Mouse (Mus musculus): ENCODE data around the gene Trim69. TPM values are rescaled to one million over a fixed set of nuclear protein-coding genes. Genes with fewer than 3 reads are reported as not detected.

Trim69 gene
- polyA plus RNA-seq, 1 experiment from 2014 or later = not detected

GRCm38 (mm10) chr2:122149316-122149715 lies 11.2 kb upstream of the Trim69 start:
- WGBS = 95% methylated on average over 6 of the region's 6 CpGs
- ATAC-seq (ENCODE audit: insufficient read depth, low FRiP score, low TSS enrichment) (no peak), DNase-seq (ENCODE audit: low spot score) (no peak)
- no peak overlapping the region for H3K9ac ChIP-seq (ENCODE audit: low read length)
- H3K36me3 ChIP-seq (ENCODE audit: control insufficient read depth, insufficient read depth, low read length) = no peaks in the 10 kb centered on the region
- no peaks in the 10 kb centered on the region for H3K9me3 ChIP-seq (ENCODE audit: control insufficient read depth, low read length)
- H3K27me3 ChIP-seq (ENCODE audit: control insufficient read depth, insufficient read depth, low read length) = no peaks in the 10 kb centered on the region
- H3K4me2 ChIP-seq (ENCODE audit: low read depth) = no peak overlapping the region
- H3K4me1 ChIP-seq (ENCODE audit: control insufficient read depth, insufficient read depth, low read length) = no peaks in the 10 kb centered on the region
- no peak overlapping the region for H3K4me3 ChIP-seq (ENCODE audit: low read depth, low read length)
- no peak overlapping the region for H3K27ac ChIP-seq (ENCODE audit: low read depth, low read length)

- H3K4me1 ChIP-seq (ENCODE audit: control insufficient read depth, insufficient read depth, low read length) = no peaks in the 10 kb centered on the region
- DNase-seq (ENCODE audit: low spot score) (no peak), ATAC-seq (ENCODE audit: insufficient read depth, low FRiP score, low TSS enrichment) (no peak)
- H3K9me3 ChIP-seq (ENCODE audit: control insufficient read depth, low read length) = no peaks in the 10 kb centered on the region
- no peak overlapping the region for H3K4me2 ChIP-seq (ENCODE audit: low read depth)
- H3K27ac ChIP-seq (ENCODE audit: low read depth, low read length) = no peak overlapping the region
- H3K9ac ChIP-seq (ENCODE audit: low read length) = no peak overlapping the region
- no peaks in the 10 kb centered on the region for H3K27me3 ChIP-seq (ENCODE audit: control insufficient read depth, insufficient read depth, low read length)
- H3K36me3 ChIP-seq (ENCODE audit: control insufficient read depth, insufficient read depth, low read length) = no peaks in the 10 kb centered on the region
- WGBS = 88% methylated on average over 3 of the region's 3 CpGs
- no peak overlapping the region for H3K4me3 ChIP-seq (ENCODE audit: low read depth, low read length)
Observed at GRCm38 (mm10) chr2:122149716-122150115, 10.8 kb upstream of the Trim69 start.

- H3K4me1 ChIP-seq (ENCODE audit: control insufficient read depth, insufficient read depth, low read length) = no peaks in the 10 kb centered on the region
- ATAC-seq (ENCODE audit: insufficient read depth, low FRiP score, low TSS enrichment) (no peak), DNase-seq (ENCODE audit: low spot score) (no peak)
- no peak overlapping the region for H3K9ac ChIP-seq (ENCODE audit: low read length)
- no peak overlapping the region for H3K4me3 ChIP-seq (ENCODE audit: low read depth, low read length)
- H3K4me2 ChIP-seq (ENCODE audit: low read depth) = no peak overlapping the region
- no peaks in the 10 kb centered on the region for H3K27me3 ChIP-seq (ENCODE audit: control insufficient read depth, insufficient read depth, low read length)
- 94% methylated on average over 1 of the region's 1 CpGs for WGBS
- H3K36me3 ChIP-seq (ENCODE audit: control insufficient read depth, insufficient read depth, low read length) = no peaks in the 10 kb centered on the region
- H3K27ac ChIP-seq (ENCODE audit: low read depth, low read length) = no peak overlapping the region
- no peaks in the 10 kb centered on the region for H3K9me3 ChIP-seq (ENCODE audit: control insufficient read depth, low read length)
Observed at GRCm38 (mm10) chr2:122151221-122151620, 9.3 kb upstream of the Trim69 start.

GRCm38 (mm10) chr2:122152850-122153249 lies 7.7 kb upstream of the Trim69 start:
- no peaks in the 10 kb centered on the region for H3K36me3 ChIP-seq (ENCODE audit: control insufficient read depth, insufficient read depth, low read length)
- DNase-seq (ENCODE audit: low spot score) (no peak), ATAC-seq (ENCODE audit: insufficient read depth, low FRiP score, low TSS enrichment) (no peak)
- no peak overlapping the region for H3K4me2 ChIP-seq (ENCODE audit: low read depth)
- no peaks in the 10 kb centered on the region for H3K4me1 ChIP-seq (ENCODE audit: control insufficient read depth, insufficient read depth, low read length)
- no peak overlapping the region for H3K9ac ChIP-seq (ENCODE audit: low read length)
- no peaks in the 10 kb centered on the region for H3K9me3 ChIP-seq (ENCODE audit: control insufficient read depth, low read length)
- 88% methylated on average over 3 of the region's 3 CpGs for WGBS
- H3K27ac ChIP-seq (ENCODE audit: low read depth, low read length) = no peak overlapping the region
- H3K4me3 ChIP-seq (ENCODE audit: low read depth, low read length) = no peak overlapping the region
- H3K27me3 ChIP-seq (ENCODE audit: control insufficient read depth, insufficient read depth, low read length) = no peaks in the 10 kb centered on the region

GRCm38 (mm10) chr2:122153681-122154365 lies 6.7 kb upstream of the Trim69 start:
- no peak for DNase-seq (ENCODE audit: low spot score)
- 87% methylated on average over 6 of the region's 7 CpGs for WGBS

GRCm38 (mm10) chr2:122154479-122154878 lies 6.0 kb upstream of the Trim69 start:
- no peak overlapping the region for H3K4me3 ChIP-seq (ENCODE audit: low read depth, low read length)
- H3K27me3 ChIP-seq (ENCODE audit: control insufficient read depth, insufficient read depth, low read length) = no peaks in the 10 kb centered on the region
- no peaks in the 10 kb centered on the region for H3K9me3 ChIP-seq (ENCODE audit: control insufficient read depth, low read length)
- no peaks in the 10 kb centered on the region for H3K36me3 ChIP-seq (ENCODE audit: control insufficient read depth, insufficient read depth, low read length)
- ATAC-seq (ENCODE audit: insufficient read depth, low FRiP score, low TSS enrichment) (no peak), DNase-seq (ENCODE audit: low spot score) (no peak)
- H3K4me2 ChIP-seq (ENCODE audit: low read depth) = no peak overlapping the region
- WGBS = 94% methylated on average over 2 of the region's 2 CpGs
- no peaks in the 10 kb centered on the region for H3K4me1 ChIP-seq (ENCODE audit: control insufficient read depth, insufficient read depth, low read length)
- no peak overlapping the region for H3K9ac ChIP-seq (ENCODE audit: low read length)
- H3K27ac ChIP-seq (ENCODE audit: low read depth, low read length) = no peak overlapping the region

More at GRCm38 (mm10) chr2:122153681-122154365, 6.7 kb upstream of the Trim69 start:
- H3K4me2 ChIP-seq (ENCODE audit: low read depth) = no peak overlapping the region
- no peaks in the 10 kb centered on the region for H3K4me1 ChIP-seq (ENCODE audit: control insufficient read depth, insufficient read depth, low read length)
- no peak overlapping the region for H3K9ac ChIP-seq (ENCODE audit: low read length)
- no peak for ATAC-seq (ENCODE audit: insufficient read depth, low FRiP score, low TSS enrichment)
- H3K36me3 ChIP-seq (ENCODE audit: control insufficient read depth, insufficient read depth, low read length) = no peaks in the 10 kb centered on the region
- H3K27ac ChIP-seq (ENCODE audit: low read depth, low read length) = no peak overlapping the region
- no peak overlapping the region for H3K4me3 ChIP-seq (ENCODE audit: low read depth, low read length)
- H3K27me3 ChIP-seq (ENCODE audit: control insufficient read depth, insufficient read depth, low read length) = no peaks in the 10 kb centered on the region
- no peaks in the 10 kb centered on the region for H3K9me3 ChIP-seq (ENCODE audit: control insufficient read depth, low read length)

- no peak for ATAC-seq (ENCODE audit: insufficient read depth, low FRiP score, low TSS enrichment)
Observed at GRCm38 (mm10) chr2:122155292-122155691, 5.2 kb upstream of the Trim69 start.

GRCm38 (mm10) chr2:122156051-122156700 lies 4.3 kb upstream of the Trim69 start:
- no peak overlapping the region for H3K4me3 ChIP-seq (ENCODE audit: low read depth, low read length)
- ATAC-seq (ENCODE audit: insufficient read depth, low FRiP score, low TSS enrichment) (no peak), DNase-seq (ENCODE audit: low spot score) (no peak)
- H3K36me3 ChIP-seq (ENCODE audit: control insufficient read depth, insufficient read depth, low read length) = no peaks in the 10 kb centered on the region
- no peaks in the 10 kb centered on the region for H3K9me3 ChIP-seq (ENCODE audit: control insufficient read depth, low read length)
- no peak overlapping the region for H3K4me2 ChIP-seq (ENCODE audit: low read depth)
- no peaks in the 10 kb centered on the region for H3K27me3 ChIP-seq (ENCODE audit: control insufficient read depth, insufficient read depth, low read length)
- H3K4me1 ChIP-seq (ENCODE audit: control insufficient read depth, insufficient read depth, low read length) = no peaks in the 10 kb centered on the region
- 96% methylated on average over 4 of the region's 4 CpGs for WGBS
- no peak overlapping the region for H3K27ac ChIP-seq (ENCODE audit: low read depth, low read length)
- H3K9ac ChIP-seq (ENCODE audit: low read length) = no peak overlapping the region

More at GRCm38 (mm10) chr2:122155292-122155691, 5.2 kb upstream of the Trim69 start:
- Histone ChIP-seq H3K9ac (ENCODE audit: low read length) (no peak overlapping the region), H3K4me2 (ENCODE audit: low read depth) (no peak overlapping the region), H3K4me3 (ENCODE audit: low read depth, low read length) (no peak overlapping the region), H3K27me3 (ENCODE audit: control insufficient read depth, insufficient read depth, low read length) (no peaks in the 10 kb centered on the region), H3K9me3 (ENCODE audit: control insufficient read depth, low read length) (no peaks in the 10 kb centered on the region), H3K27ac (ENCODE audit: low read depth, low read length) (no peak overlapping the region), H3K4me1 (ENCODE audit: control insufficient read depth, insufficient read depth, low read length) (no peaks in the 10 kb centered on the region), H3K36me3 (ENCODE audit: control insufficient read depth, insufficient read depth, low read length) (no peaks in the 10 kb centered on the region)
- 76% methylated on average over 2 of the region's 2 CpGs for WGBS
- no peak for DNase-seq (ENCODE audit: low spot score)

GRCm38 (mm10) chr2:122157561-122157960 lies 2.9 kb upstream of the Trim69 start:
- no peaks in the 10 kb centered on the region for H3K4me1 ChIP-seq (ENCODE audit: control insufficient read depth, insufficient read depth, low read length)
- no peak for DNase-seq (ENCODE audit: low spot score)

More at GRCm38 (mm10) chr2:122157561-122157960, 2.9 kb upstream of the Trim69 start:
- Histone ChIP-seq H3K4me3 (ENCODE audit: low read depth, low read length) (no peak overlapping the region), H3K4me2 (ENCODE audit: low read depth) (no peak overlapping the region), H3K27ac (ENCODE audit: low read depth, low read length) (no peak overlapping the region), H3K36me3 (ENCODE audit: control insufficient read depth, insufficient read depth, low read length) (no peaks in the 10 kb centered on the region), H3K9me3 (ENCODE audit: control insufficient read depth, low read length) (no peaks in the 10 kb centered on the region), H3K27me3 (ENCODE audit: control insufficient read depth, insufficient read depth, low read length) (no peaks in the 10 kb centered on the region), H3K9ac (ENCODE audit: low read length) (no peak overlapping the region)
- ATAC-seq (ENCODE audit: insufficient read depth, low FRiP score, low TSS enrichment) = no peak

Measured in neural tube, embryonic 11.5 days (tissue).